Mouse (Mus musculus) cortical plate, adult 2 months (tissue): Measurements from ENCODE around the gene Gpr176.

Experiments
- CTCF ChIP-seq: fragments of 200-500 bp; IDR thresholded peaks from 2 replicates; pipeline ENCODE4 v1.5.1; 2011; ENCODE audit warnings: mild to moderate bottlenecking, control low read depth, low read length; ENCODE audit not compliant: insufficient read depth; ENCODE audit errors: extremely low read depth
- POLR2A ChIP-seq: fragments of 200-500 bp; IDR thresholded peaks from 2 replicates; pipeline ENCODE4 v1.6.1; 2011; ENCODE audit warnings: mild to moderate bottlenecking, low read length, control low read depth; ENCODE audit not compliant: insufficient read depth; ENCODE audit errors: extremely low read depth

DNA sequence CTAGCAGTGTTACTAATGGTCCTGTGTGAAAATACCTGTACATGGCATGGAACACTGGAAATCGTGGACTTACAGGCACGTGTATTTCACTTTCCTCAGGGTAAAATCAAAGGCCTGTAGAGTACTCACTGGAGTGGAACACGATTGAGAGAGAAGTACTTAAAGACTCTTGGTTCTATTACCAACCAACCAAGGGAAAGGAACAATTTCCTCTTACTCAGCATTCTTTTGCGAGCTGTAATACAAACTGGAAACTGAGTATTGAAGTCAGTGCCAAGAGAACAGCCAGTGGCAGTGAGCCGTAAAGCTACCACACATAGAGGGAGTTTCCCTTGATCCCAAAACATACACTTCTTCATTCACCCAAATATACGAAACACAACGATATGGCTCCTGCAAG lies 31.9 kb downstream of the Gpr176 start:
- TF ChIP-seq POLR2A (no peak), CTCF (no peak)
